Mouse (Mus musculus) kidney, postnatal 0 days (tissue): ENCODE data around the gene Dpep3. TPM values are rescaled to one million over a fixed set of nuclear protein-coding genes. Genes with fewer than 3 reads are reported as not detected.

Experiments used
- ATAC-seq: fragments of 200-750 bp; cut with Nextera tagmentation; replicated peaks from 2 replicates; pipeline ENCODE4 v1.8.0; 2017; ENCODE audit warnings: low read depth, moderate number of reproducible peaks, moderate TSS enrichment, moderate library complexity; ENCODE audit not compliant: low FRiP score
- DNase-seq: peaks from one replicate; pipeline ENCODE4 v3.0.0-alpha.2; 2016; ENCODE audit warnings: low spot score
- H3K27ac ChIP-seq: fragments of 300-500 bp; sonication (generic); 2 replicates; pipeline ENCODE4 v1.5.1; 2014; ENCODE audit warnings: mild to moderate bottlenecking
- H3K27me3 ChIP-seq: fragments of 300-500 bp; sonication (generic); 2 replicates; pipeline ENCODE4 v1.6.1; 2014; ENCODE audit warnings: low read length, mixed read lengths; ENCODE audit not compliant: insufficient read depth
- H3K36me3 ChIP-seq: fragments of 300-500 bp; sonication (generic); 2 replicates; pipeline ENCODE4 v1.6.1; 2014; ENCODE audit warnings: low read length, mixed read lengths; ENCODE audit not compliant: insufficient read depth
- H3K4me1 ChIP-seq: fragments of 300-500 bp; sonication (generic); replicated peaks from 2 replicates; pipeline ENCODE4 v1.6.1; 2014; ENCODE audit warnings: antibody characterized with exemption, low read length, mixed read lengths; ENCODE audit not compliant: insufficient read depth
- H3K4me2 ChIP-seq: fragments of 300-500 bp; sonication (generic); 2 replicates; pipeline ENCODE4 v1.6.1; 2014; ENCODE audit warnings: mild to moderate bottlenecking, low read length, moderate library complexity, mixed read lengths
- H3K4me3 ChIP-seq: fragments of 300-500 bp; sonication (generic); replicated peaks from 2 replicates; pipeline ENCODE4 v1.5.1; 2014; ENCODE audit warnings: low read depth, low read length
- H3K9ac ChIP-seq: fragments of 300-500 bp; sonication (generic); 2 replicates; pipeline ENCODE4 v1.6.1; 2014; ENCODE audit warnings: low read depth, low read length
- H3K9me3 ChIP-seq: fragments of 300-500 bp; sonication (generic); replicated peaks from 2 replicates; pipeline ENCODE4 v1.6.1; 2016; ENCODE audit warnings: low read length, inconsistent platforms, mixed read lengths
- CTCF ChIP-seq: IDR thresholded peaks from 2 replicates; pipeline ENCODE4 v1.5.1; 2016; ENCODE audit warnings: antibody characterized with exemption, low read depth, mild to moderate bottlenecking, moderate library complexity
- WGBS: fragments of 180-500 bp; shearing (Covaris S2); extraction: QIAGEN DNeasy Blood & Tissue Kit; methylation state at CpG from one replicate; pipeline ENCODE4 v1.1.7; 2014; 5-methylcytosine and 5-hydroxymethylcytosine counted together
- polyA plus RNA-seq: library from polyadenylated mRNA; unstranded; fragments of >200 nt; fragmentation: Nextera tagmentation; extraction: Ambion mirVana; gene quantifications from 2 replicates; pipeline ENCODE4 v1.2.1, GENCODE M21; 2015

The Dpep3 gene
- polyA plus RNA-seq, 1 experiment from 2014 or later = not detected

- 80% methylated on average over 4 of the region's 4 CpGs for WGBS
- no peaks in the 10 kb centered on the region for H3K27me3 ChIP-seq
- no peak overlapping the region for H3K9ac ChIP-seq
- TF ChIP-seq CTCF = no peak
- no peak overlapping the region for H3K27ac ChIP-seq
- DNase-seq = no peak
- ATAC-seq = no peak
- H3K9me3 ChIP-seq = no peaks in the 10 kb centered on the region
- no peak overlapping the region for H3K4me2 ChIP-seq
- no peak overlapping the region for H3K4me3 ChIP-seq
- H3K36me3 ChIP-seq = no peaks in the 10 kb centered on the region
- H3K4me1 ChIP-seq = no peaks in the 10 kb centered on the region
These were observed 22.7 kb upstream of the Dpep3 start for GRCm38 (mm10) chr8:106001908-106002307.

GRCm38 (mm10) chr8:105998971-105999370 lies 19.7 kb upstream of the Dpep3 start:
- no peak for TF ChIP-seq CTCF
- Histone ChIP-seq H3K9ac (no peak overlapping the region), H3K36me3 (no peaks in the 10 kb centered on the region), H3K27me3 (no peaks in the 10 kb centered on the region), H3K4me3 (no peak overlapping the region), H3K4me1 (no peaks in the 10 kb centered on the region), H3K4me2 (no peak overlapping the region), H3K9me3 (no peaks in the 10 kb centered on the region), H3K27ac (no peak overlapping the region)
- ATAC-seq (no peak), DNase-seq (no peak)
- WGBS = 88% methylated on average over 2 of the region's 2 CpGs

GRCm38 (mm10) chr8:105996359-105996758 lies 17.1 kb upstream of the Dpep3 start:
- no peak overlapping the region for H3K4me2 ChIP-seq
- DNase-seq (no peak), ATAC-seq (no peak)
- no peaks in the 10 kb centered on the region for H3K27me3 ChIP-seq
- H3K27ac ChIP-seq = no peak overlapping the region
- H3K4me3 ChIP-seq = no peak overlapping the region
- H3K36me3 ChIP-seq = no peaks in the 10 kb centered on the region
- no peaks in the 10 kb centered on the region for H3K4me1 ChIP-seq
- WGBS = 68% methylated on average over 7 of the region's 7 CpGs
- H3K9ac ChIP-seq = no peak overlapping the region
- no peaks in the 10 kb centered on the region for H3K9me3 ChIP-seq
- TF ChIP-seq CTCF = no peak

GRCm38 (mm10) chr8:105993226-105993625 lies 14.0 kb upstream of the Dpep3 start:
- H3K4me2 ChIP-seq = no peak overlapping the region
- 0 out of 2 replicates have a peak, but pooled peaks cover 3% of the 10 kb centered on the region for H3K4me1 ChIP-seq
- no peak overlapping the region for H3K4me3 ChIP-seq
- H3K9ac ChIP-seq = no peak overlapping the region
- no peaks in the 10 kb centered on the region for H3K27me3 ChIP-seq
- DNase-seq (no peak), ATAC-seq (no peak)
- 68% methylated on average over 4 of the region's 4 CpGs for WGBS
- H3K27ac ChIP-seq = no peak overlapping the region
- no peaks in the 10 kb centered on the region for H3K9me3 ChIP-seq
- no peaks in the 10 kb centered on the region for H3K36me3 ChIP-seq
- TF ChIP-seq CTCF = no peak

- Histone ChIP-seq H3K4me2 (no peak overlapping the region), H3K4me3 (no peak overlapping the region), H3K36me3 (no peaks in the 10 kb centered on the region), H3K27me3 (no peaks in the 10 kb centered on the region), H3K9ac (no peak overlapping the region), H3K4me1 (0 out of 2 replicates have a peak, but pooled peaks cover 3% of the 10 kb centered on the region), H3K9me3 (no peaks in the 10 kb centered on the region), H3K27ac (no peak overlapping the region)
- DNase-seq (no peak), ATAC-seq (no peak)
- 65% methylated on average over 5 of the region's 5 CpGs for WGBS
- no peak for TF ChIP-seq CTCF
These were observed 13.3 kb upstream of the Dpep3 start for GRCm38 (mm10) chr8:105992499-105992898.

GRCm38 (mm10) chr8:105991546-105991945 lies 12.3 kb upstream of the Dpep3 start:
- 74% methylated on average over 2 of the region's 2 CpGs for WGBS
- no peak for ATAC-seq
- DNase-seq = no peak

GRCm38 (mm10) chr8:105990856-105991387 lies 11.7 kb upstream of the Dpep3 start, which contains the start of gene Dus2:
Gene Dus2, plus strand, starts transcription at chr8:105991337.
- 10% methylated on average over 15 of the region's 15 CpGs for WGBS
- no peak within 1 kb of the TSS for H3K4me3 ChIP-seq
- ATAC-seq (peak; percentile 72), DNase-seq (peak; percentile 94)
- TF ChIP-seq CTCF = peak; percentile 97
- H3K4me1 ChIP-seq = 0 out of 2 replicates have a peak, but pooled peaks cover 3% of the 10 kb centered on the region
- no peaks in the 10 kb centered on the region for H3K36me3 ChIP-seq
- H3K27ac ChIP-seq = no peak within 1 kb of the TSS
- no peak within 1 kb of the TSS for H3K9ac ChIP-seq
- 0 out of 2 replicates have a peak within 1 kb of the TSS, but pooled peaks have one; percentile 21 for H3K4me2 ChIP-seq
- H3K9me3 ChIP-seq = no peaks in the 10 kb centered on the region
- no peaks in the 10 kb centered on the region for H3K27me3 ChIP-seq

More at GRCm38 (mm10) chr8:105991546-105991945, 12.3 kb upstream of the Dpep3 start:
- Histone ChIP-seq H3K4me3 (no peak overlapping the region), H3K27me3 (no peaks in the 10 kb centered on the region), H3K4me2 (no peak overlapping the region), H3K4me1 (0 out of 2 replicates have a peak, but pooled peaks cover 3% of the 10 kb centered on the region), H3K36me3 (no peaks in the 10 kb centered on the region), H3K9ac (no peak overlapping the region), H3K27ac (no peak overlapping the region), H3K9me3 (no peaks in the 10 kb centered on the region)
- TF ChIP-seq CTCF = no peak
